Mouse (Mus musculus): ENCODE measurements around the gene Klhl21.

GRCm38 (mm10) chr4:152029087-152029486 lies 20.5 kb downstream of the Klhl21 start:
- TF ChIP-seq CTCF (IDR thresholded peaks at IDR 0.05; ENCODE audit: insufficient read depth, low read depth, low read length) (no peak), POLR2A (IDR thresholded peaks at IDR 0.05; ENCODE audit: insufficient read depth, low read depth, low read length) (no peak)

Measured in olfactory bulb, adult 2 months (tissue).